Mouse (Mus musculus) layer of hippocampus, adult 9-11 months (tissue): ENCODE results near the gene Gm20683.
A peak's percentile ranks its signal among the peaks of the same experiment; 100 is the strongest.

Source experiments
- DNase-seq: peaks from one replicate; pipeline ENCODE4 v3.0.0; 2022

Gm20683 gene

DNA sequence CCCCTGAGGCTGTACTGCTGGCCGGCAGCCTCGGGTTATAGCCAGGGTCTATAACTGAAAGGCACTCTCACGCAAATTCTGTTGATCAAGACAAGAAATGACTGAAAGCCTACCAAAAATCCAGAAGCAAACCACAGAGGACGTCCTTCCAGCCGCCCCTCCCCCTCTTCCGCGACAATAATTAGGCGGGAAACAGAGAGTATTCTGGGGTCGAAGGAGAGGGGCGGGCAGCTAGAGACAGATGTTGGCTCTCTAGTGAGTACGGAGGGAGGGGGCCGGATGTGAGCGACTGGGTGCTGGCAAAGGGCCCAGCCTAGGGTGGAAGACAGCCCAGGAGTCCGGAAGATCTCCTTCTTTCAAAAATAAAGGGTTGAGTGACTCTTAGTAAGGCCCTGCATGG lies 48.9 kb downstream of the Gm20683 start, which contains the start of gene Fam173a:
TSS of gene Fam173a (minus strand) at position 287 of the 400 bp plus-strand sequence.
- peak; percentile 84 for DNase-seq

DNA sequence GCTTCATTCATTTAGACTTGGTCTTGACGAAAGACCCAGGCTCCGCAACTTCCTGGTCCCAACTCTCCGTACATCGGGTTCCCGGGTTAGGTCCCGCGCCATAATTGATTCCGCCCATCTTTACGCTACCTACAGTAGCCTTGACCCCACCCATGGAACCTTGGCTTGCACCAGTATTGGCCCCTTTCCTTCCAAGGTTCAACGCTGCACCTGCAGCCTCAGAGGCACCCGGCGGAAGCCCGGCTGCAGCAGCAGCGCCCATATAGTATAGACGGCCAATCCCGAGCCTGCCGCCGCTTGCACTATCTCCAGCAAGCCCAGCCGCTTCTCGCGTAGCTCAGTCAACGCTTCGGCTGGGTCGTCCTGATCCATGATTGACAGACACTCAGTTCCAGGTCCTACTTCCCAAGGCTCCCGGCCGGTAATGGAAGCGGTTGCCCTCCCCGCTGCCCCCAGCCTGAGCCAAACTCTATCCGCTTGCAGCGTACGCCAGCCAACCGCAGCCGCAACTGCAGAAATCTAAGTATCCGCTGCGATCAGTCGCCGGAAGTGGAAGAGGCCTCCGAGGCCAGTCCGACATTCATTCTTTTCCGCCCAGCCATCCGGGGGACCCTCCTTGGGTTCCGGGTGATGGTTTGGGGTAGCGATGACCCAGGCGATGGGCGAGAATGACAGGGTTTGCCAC lies 49.6 kb downstream of the Gm20683 start:
- DNase-seq: peak; percentile 79

DNA sequence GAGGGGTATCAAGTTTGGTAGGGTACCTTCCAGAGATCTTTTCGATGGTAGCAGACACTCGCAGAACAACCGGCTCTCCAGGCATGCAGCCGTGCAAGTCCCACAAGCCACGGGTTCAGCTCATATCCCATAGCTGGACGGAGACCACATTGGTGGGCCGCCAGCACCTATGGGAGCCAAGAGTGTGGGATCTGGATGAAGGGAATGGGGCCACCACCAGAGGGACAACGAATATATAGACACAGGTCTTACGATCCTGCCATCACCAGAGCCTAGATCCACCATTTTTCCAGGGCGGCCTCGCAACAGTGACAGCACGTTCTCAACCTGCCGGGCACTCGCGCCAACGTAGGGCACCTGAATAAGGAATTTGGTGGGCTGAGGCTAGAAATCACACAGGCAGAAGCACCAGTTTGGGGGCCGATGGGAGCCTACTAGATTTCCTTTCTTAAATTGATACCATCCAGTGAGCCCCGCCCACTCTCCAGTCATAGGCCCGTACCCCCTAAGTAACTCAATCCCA lies 50.2 kb downstream of the Gm20683 start:
- peak; percentile 48 for DNase-seq

DNA sequence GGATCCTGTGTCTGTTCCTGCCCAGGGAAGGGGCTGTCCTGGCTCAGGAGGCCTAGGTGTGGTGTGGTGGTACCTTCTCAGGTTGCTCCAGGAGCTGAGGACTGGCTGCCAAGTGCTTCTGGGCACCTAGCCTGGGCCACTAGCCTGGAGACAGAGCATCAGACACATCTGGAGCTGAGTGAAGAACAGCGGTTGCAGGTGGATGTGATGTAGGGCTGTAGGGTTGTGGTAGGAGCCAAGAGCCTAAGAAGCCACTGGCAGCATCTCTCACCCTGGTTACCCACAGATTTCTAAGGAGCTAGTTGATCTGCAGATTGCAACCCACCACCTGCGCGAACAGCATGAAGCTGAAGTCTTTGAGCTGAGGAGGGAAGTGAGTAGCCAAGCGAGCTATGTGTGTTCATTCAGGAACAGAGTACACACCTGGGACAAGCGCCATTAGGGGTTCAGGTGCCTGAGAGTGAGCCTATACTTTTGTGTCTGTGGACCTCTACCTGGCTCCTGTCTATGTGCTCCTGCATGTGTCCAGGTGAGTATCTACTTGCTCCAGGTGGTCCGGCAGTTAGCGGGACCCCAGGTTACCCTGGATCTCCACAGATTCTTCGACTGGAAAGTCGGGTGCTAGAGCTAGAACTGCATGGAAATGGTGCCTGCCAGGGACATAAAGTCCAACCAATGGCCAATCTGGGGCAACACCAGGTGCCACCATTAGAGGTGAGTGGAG lies 54.6 kb downstream of the Gm20683 start:
- no peak for DNase-seq

DNA sequence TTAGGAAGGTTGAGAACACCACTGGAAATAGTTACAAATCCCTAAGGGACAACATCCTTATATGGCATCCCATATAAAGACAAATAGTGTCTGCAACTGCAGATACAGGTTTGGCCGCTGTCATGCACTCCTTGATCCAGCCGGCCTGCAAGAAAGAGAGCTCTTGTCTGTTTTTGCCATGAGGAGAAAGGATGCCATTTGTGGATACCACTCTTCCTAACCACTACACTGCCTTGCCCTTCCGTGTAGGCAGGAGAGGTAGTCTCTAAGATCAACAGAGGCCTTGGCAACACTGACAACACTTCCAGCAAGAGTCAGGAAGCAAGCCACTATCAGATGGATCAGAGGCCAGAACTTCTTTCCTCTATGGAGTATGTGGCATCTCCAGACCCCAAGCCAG lies 55.3 kb downstream of the Gm20683 start, which contains the start of gene Ccdc78:
TSS of gene Ccdc78 (plus strand) at position 301 of the 400 bp plus-strand sequence.
- no peak for DNase-seq

DNA sequence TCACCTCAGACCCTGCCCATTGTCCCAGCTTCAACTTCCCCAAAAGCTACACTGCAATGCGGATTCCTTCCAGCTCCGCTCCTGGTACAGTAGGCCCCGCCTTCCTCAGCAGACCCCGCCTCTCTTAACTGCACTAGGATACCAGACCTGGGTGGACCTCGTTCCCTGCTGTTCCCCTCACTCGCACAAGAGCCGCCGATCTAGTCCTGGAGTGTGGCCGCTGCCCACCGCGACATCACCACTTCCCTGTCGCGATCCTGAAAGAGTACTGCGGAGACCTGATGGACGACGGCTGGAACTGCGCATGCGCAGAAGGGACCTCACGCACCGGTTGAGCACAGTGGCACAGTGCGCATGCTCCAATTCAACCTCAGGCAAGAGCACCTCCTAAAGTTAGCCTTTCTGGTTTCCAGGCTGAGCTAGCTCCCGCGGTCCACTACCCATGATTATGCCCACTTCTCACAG lies 56.2 kb downstream of the Gm20683 start, which contains the start of gene Haghl:
TSS of gene Haghl (minus strand) at position 393 of the 465 bp plus-strand sequence.
- peak; percentile 97 for DNase-seq
